Mouse (Mus musculus) CH12.LX (cell line): ENCODE measurements around the gene Klrb1c.
"Not testable (repeated sequence)": the region's sequence is repeated elsewhere in the genome, so short reads cannot be mapped to it uniquely, and the experiment has no call there.

Experiments used
- CHD1 ChIP-seq: IDR thresholded peaks from 2 replicates; pipeline ENCODE4 v1.6.1; 2012; ENCODE audit warnings: low read depth, low read length, improper control_type of control experiment, inconsistent platforms
- CHD2 ChIP-seq: IDR thresholded peaks from 2 replicates; pipeline ENCODE4 v1.6.1; 2011; ENCODE audit warnings: low read length, improper control_type of control experiment
- CTCF ChIP-seq, 2 experiments: IDR thresholded peaks in 1 of 2; conservative IDR thresholded peaks in 1 of 2; 2 replicates each; pipeline ENCODE4 v1.5.1; 2011 to 2012; ENCODE audit warnings: low read depth in 2 of 2, low read length in 2 of 2, improper control_type of control experiment in 1 of 2, inconsistent platforms in 1 of 2, mild to moderate bottlenecking in 1 of 2, moderate library complexity in 1 of 2
- POLR2A ChIP-seq: IDR thresholded peaks from 2 replicates; pipeline ENCODE4 v1.6.1; 2011; ENCODE audit warnings: low read depth, mild to moderate bottlenecking, improper control_type of control experiment, low read length
- UBTF ChIP-seq: IDR thresholded peaks from 2 replicates; pipeline ENCODE4 v1.6.1; 2012; ENCODE audit warnings: low read depth, mild to moderate bottlenecking, inconsistent platforms, low read length, improper control_type of control experiment, moderate library complexity
- ZMIZ1 ChIP-seq: IDR thresholded peaks from 2 replicates; pipeline ENCODE4 v1.6.1; 2012; ENCODE audit warnings: low read depth, mild to moderate bottlenecking, inconsistent platforms, low read length, improper control_type of control experiment

DNA sequence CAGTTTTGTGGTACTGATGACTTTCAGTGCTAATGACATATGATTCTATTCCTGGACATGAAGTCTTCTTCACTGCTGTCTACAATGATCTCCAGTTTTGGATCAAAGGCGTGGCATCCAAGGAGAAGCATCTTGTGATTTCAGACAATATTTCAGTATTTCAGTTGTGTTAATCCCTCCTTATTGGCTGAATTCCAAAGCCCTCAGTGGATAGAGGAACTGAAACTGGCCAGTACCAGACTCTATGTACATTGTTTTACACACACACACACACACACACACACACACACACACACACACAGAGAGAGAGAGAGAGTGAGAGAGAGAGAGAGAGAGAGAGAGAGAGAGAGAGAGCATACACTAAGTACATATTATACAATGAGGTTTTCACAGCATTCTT is 2.6 kb downstream of the Klrb1c start:
- not testable (repeated sequence) for TF ChIP-seq CTCF (conservative IDR thresholded peaks at IDR 0.05 in 1 of 2, IDR thresholded peaks at IDR 0.05 in 1 of 2; ENCODE audit: low read depth in 2 of 2, low read length in 2 of 2); CHD1; POLR2A; ZMIZ1; CHD2; UBTF
